Mouse (Mus musculus) layer of hippocampus, postnatal 25 days (tissue): ENCODE data around the gene Rmi1. TPM values are rescaled to one million over a fixed set of nuclear protein-coding genes. Genes with fewer than 3 reads are reported as not detected.
A peak's percentile ranks its signal among the peaks of the same experiment; 100 is the strongest.
"Not testable (repeated sequence)": the region's sequence is repeated elsewhere in the genome, so short reads cannot be mapped to it uniquely, and the experiment has no call there.

Experiments used
- DNase-seq, 2 experiments: peaks; one replicate each; pipeline ENCODE4 v3.0.0; 2022; ENCODE audit warnings: mixed read lengths in 2 of 2, low spot score in 1 of 2; ENCODE audit errors: extremely low spot score in 1 of 2
- total RNA-seq, 2 experiments: library from RNA; stranded (reverse); gene quantifications; 2 replicates each; pipeline ENCODE4 v1.2.3; 2021

Rmi1 gene
- total RNA-seq, 2 experiments from 2014 or later, result 17.1 to 17.9 TPM

DNA sequence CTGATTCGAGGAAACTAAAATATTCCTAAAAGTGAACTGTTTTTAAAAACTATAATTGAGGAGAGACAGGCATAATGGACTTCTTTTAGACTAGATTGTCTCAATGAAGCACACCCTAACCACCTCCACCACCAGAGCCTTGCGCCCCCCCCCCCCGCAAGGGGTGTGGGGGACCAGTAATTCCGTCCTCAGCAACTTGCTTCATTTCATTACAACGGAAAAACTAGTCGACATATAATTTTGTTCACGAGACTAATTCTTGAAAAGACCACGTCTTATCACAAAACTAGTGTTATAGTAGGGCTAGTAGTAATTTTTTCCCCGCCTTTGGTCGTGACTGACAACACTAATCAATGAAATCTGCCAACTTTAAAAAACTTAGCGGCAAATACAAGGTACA is 1.5 kb upstream of the Rmi1 start:
- no peak for DNase-seq

DNA sequence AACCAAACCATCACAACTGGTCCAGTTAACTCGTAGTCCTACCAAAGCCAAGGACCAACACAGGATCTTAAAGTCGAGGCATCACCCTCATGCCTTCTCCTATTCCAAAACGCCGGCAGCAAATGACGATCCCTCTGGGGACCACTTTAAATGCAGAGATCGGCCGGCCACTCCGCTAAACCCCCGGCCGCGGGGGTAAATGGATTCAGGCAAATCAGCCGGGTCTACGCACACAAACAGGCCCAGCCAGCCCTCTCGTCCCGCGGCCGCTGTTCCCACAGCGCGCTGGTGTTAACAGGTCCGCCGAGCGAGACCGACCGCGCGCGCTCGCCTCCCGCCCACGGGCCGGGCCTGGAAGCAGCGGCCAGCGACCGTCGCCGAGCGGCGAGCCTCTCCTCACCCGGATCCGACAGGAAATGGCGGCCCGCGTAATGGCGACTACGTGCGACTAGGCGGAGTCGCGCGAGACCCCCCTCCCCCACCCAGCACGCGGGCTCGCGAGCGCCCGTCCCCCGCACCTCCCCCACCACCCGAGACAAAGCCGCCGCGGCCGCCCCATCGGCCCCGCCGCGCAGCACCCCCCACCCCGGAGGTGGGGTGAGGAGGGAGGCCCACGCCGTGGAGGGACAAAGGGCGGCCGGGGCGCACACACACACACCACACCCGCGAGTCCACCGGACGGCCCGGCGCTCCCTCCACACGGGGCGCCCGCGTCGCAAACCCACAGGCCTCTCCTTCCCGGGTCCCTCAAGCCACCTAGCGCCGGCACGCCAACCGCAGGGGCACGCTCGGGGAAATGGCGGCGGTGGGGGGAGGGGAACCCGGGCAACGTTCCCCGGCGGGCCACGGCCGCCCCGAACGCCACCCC is 679 bp upstream of the Rmi1 start:
- DNase-seq, result peak; percentile 61 to 70

DNA sequence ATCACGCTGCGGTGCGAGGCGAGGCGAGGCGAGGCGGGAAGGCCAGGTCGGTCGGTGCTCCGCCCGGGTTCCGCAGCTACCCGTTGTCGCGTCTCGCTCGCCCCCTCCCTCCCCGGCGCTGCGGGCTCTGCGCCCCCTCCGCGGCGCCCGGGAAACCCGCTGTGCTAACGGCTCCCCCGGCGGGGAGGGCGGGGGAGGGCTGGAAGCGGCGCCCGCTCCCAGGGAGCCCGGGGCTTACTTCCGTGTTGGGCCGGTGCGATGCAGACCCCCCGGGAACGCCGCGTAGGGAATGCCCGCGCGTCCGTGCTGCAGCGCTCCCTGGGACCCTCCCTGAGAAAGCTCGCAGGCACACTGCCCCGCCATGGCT is 679 bp downstream of the Rmi1 start:
- DNase-seq, result no peak

DNA sequence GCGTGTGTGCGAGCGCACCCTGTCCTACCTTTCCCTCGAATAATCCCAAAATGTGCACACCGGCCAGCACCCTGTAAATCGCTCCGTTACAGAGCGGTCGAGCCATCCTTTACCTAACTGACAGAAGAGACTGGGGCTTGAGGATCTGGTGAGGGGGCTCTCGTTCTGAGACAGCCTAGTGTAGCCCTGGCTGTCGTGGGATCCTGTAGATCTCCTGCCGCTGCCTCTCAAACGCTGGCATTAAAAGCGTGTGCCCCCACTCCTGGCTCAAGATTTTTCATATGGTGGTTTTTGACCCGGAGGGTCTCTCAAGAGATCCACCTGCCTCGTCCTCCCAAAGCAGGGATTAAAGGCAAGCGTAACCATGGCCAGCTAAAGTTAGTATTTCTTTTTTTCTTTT is 1.2 kb downstream of the Rmi1 start, which contains the start of gene Hnrnpk:
Gene Hnrnpk (minus strand): TSS at position 101 of the 400 bp plus-strand sequence.
- DNase-seq, result not testable (repeated sequence)

DNA sequence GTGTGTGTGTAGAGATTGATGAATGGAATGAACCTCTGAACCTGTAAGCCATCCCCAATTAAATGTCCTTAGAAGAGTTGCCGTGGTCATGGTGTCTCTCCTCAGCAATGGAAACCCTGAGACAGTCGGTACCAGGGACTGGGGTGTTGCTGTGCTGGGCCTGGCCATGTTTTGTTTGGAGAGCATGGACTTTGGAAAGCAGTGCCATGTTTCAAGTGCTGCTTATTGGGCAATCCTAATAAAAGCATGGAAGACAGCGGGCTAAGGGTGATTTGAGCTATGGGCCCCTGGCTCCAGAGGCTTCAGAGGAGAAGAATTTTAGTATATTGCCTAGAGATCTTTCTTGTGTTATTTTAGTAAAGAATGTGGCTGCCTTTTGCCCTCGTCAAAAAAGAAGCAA is 9.0 kb downstream of the Rmi1 start:
- DNase-seq, result no peak

DNA sequence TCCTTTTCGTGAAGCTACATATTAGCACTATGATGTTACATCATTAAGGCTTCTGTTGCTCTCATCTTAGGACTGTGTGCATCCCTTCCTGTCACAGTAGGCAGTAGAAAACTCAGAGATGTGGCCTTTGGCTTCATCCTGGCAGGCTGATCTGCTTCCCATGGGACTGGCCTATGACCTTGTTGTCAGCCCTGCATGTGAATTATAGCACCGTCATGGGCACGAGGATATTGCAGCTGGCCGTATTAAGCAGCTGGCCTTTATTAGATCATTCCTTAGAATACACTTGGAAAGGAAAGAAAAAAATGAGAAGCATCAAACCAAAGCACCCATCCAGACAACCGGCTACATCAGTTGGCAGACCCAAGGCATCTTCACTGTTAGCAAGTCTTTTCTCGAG is 13.3 kb downstream of the Rmi1 start:
- DNase-seq, result no peak

DNA sequence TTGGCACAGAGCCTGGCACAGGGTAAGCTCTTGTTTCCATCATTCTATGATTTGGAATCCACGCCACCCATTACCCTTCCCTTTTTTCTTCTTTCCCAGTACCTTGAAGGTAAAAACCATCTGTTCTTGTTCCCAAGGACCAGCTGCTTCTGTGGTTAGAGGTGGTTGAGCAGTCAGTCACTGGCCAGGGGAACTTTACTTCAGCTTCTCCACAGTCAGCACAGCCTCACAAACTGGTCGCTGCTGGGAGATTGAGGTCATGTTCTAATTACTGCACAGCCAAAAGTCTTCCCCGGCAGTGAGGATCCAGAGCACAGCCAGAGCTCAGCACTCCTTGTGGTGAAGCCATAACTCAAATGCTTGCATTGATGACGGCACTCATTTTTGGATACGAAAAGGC is 13.8 kb downstream of the Rmi1 start:
- no peak for DNase-seq

DNA sequence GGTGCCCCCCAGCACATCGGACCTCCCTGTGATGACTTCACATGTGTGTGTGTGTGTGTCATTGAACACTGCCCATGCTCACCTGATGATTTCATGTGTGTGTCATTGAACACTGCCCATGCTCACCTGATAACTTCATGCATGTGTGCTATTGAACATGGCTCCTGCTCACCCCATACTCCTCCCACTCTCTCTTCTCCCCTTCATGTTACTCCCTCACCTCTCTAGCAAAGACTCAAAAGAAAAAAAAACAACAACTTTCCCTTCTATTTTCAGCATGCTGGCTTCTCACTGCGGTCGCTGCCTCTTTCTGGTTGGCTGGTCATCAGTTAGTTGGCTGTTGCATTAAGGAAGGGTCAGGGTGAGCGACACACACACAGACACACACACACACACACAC is 16.6 kb downstream of the Rmi1 start:
- DNase-seq, result no peak

DNA sequence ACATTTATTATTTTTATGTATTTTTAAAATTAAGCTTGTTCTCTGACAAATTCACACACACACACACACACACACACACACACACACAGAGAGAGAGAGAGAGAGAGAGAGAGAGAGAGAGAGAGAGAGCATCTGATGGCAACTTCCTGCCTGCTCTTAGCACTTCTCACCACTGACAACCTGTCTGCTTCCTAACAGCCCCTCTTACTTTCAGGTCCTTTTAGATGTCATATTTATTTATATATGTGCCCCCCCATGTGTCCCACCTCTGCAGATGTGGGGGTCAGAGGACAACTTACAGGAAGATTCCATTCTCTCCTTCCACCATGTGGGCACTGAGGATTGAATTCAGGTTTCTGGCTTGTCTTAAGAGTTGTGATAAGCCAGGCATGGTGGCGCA is 17.2 kb downstream of the Rmi1 start:
- no peak for DNase-seq

DNA sequence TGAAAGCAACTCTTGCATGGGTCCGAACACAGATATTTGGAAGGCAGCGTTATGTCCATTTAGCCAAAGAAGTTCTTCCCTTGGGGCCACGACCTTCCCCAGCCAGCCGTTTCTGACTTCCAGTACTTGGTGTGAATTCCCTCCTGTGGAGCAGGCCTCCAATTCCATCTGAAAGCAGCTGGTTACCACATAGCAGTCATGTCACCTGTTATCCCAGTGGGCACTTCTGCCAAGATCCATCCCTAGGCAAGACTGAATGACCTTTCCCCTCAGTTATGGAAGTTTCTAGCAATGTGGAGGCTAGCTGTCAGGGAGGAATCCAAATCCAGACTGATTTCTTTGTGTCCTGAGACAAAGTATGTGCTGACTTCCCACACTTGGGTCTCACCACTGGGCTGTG is 19.0 kb downstream of the Rmi1 start:
- no peak for DNase-seq

DNA sequence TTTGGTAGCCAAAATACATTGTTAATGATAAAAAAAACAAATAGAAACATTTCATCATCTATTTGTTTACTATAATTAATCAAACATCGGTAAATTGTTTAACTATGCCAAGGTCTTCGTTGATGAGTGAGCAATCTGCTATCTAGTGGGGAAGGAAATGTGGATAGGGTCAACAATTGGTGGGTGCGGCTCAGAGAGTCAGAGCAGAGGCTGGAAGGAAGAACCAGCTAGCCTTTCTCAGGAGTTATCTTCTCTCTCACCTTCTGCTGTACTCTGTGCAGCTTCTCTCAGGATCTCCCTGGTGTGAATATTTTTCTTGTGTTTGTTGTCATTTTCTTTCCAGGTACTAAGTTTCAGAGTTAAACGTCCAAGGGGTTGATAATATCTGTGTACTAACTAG is 20.2 kb downstream of the Rmi1 start:
- no peak for DNase-seq

DNA sequence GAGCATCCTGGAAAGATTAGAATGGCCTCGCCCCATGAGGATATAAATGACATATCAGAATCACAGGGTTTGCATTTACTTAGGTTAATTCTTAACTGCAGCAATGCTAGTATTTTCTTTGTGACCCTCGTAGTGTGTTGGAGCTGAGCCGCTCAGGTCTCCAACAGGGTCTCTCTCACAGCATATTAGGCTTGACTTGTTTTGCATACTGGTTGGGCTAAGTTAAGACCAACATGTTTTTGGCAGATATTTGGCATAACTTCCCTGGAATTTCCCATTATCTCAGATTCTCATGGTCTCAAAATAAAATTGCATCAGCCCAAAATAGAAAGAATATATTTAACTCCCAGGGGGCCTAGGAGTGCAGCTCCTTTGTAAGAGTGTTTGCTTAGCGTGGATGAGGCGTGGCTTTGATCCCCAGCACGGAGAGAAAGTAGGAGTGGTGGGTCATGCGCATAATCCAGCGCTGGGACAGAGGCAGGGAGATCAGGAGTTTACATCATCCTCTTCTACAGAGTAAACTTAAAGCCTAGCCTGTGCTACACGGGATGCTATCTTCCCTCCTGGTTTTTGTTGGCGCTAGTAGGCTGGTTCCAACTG is 21.1 kb downstream of the Rmi1 start:
- no peak for DNase-seq

DNA sequence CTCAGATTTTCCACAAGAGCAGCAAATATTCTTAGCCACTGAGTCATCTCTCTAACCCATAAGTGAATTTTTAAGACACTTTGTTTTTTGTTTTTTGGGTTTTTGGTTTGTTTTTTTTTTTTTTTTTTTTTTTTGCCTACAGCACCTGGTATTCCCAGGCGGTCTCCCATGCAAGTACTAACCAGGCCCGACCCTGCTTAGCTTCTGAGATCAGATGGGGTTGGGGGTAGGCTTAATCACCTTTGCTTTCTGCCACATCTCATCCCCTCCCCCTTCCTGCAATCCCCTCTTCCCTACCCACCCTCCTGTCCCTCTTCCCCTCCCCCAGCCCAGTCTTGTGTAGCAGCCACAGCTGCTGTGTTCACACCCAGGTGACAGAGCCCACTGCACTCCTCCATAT is 37.7 kb downstream of the Rmi1 start:
- DNase-seq, result no peak

DNA sequence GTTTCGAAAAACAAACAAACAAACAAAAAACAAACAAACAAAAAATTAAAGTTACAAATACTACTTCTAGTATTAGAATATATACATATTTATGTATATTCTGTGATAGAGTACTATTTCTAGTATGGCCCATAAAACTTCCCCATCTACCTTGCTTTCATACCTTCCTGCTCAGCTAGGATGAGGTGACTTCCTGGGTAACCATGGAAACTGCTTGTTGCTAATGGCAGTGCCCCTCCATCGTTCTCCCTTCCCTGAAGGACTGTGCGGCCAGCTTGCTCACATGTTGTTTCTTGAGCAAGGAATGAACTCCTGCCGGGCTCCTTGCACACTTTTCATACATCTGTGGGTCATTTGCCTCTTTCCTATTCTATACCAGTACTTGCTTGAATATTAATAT is 41.3 kb downstream of the Rmi1 start:
- DNase-seq, result no peak

DNA sequence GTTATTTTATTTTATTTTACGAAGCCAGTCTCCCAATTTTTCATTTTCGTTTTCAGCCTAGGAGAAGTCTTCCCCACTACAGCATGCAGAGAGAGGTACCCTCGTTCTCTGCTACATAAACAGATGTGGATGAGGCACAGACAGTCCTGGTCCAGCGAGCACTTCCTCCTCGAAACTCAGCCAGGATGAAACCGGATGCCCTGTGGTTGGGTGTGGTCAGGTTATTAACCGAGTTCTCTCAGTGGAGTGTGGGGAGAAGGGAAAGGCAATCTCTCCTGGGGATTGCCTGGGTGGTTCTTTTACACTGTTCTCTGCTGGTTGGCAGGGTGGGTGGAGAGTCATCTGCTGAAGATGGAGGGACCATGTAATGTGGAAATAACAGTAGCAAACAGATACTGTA is 41.7 kb downstream of the Rmi1 start:
- DNase-seq, result no peak

DNA sequence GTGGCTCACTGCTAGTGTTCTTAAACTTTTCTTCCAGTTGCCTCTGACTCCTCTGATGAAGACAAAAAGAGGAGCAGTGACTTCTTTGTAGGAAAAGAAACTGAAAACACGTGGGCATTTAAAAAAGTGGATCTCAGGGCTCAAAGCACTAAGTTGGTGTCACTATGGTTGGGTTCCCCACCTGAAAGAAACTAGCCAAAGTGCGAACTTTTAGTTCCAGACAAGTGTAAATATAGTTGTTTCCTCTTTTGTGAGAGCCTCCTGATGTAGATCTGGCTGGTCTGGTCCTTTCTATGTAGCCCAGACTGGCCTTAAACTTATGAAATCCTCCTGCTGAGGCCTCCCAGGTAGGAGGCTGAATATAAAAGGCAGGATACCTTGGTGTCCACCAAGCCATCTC is 44.5 kb downstream of the Rmi1 start:
- no peak for DNase-seq

DNA sequence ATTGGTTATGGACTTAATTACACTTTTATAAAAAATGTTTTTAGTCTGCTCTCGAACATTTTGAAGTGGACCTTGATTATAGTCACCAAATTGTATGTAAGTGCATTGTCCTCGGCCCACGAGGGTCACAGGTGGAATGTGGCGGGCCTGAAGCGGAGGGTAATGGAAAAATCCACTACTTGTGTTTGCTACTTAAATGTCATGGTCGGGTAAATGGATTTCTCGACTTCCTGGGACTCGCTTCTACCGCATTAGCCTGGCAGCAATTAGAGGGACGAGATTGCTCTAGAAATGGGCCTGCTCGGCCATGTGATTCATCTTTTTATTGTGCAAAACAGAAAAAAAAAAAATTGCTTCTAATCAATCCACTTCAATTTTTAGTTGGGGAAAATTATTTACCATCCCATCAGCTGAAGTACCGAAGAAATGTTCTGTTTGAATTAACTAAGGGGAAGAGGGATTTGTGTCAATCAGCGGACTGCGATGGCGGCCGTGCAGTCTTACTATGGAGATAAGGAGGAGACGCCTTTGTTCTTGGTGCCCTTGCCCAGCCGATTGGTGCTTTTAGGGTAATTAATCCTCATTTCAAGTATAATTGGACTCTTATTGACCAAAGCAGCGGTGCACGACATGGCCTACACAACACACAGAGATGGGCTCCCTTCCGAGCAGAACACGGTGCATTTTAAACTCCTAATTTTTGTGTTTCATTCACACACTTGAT is 48.6 kb downstream of the Rmi1 start:
- no peak for DNase-seq

DNA sequence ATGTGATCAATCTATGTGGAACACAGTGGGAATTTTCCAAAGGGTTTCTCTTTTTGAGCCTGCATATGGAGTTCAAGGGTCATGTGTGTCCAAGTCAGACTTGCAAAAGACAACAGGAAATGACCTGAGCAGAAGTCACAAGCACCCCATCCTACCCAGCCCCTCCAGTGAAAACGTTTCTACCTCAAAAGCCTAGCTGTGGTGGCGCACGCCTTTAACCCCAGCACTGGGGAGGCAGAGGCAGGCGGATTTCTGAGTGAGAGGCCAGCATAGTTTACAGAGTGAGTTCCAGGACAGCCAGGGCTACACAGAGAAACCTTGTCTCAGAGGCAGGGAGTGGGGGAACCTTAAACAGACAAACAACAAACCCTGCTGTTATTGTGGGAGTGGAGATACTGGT is 50.2 kb downstream of the Rmi1 start:
- no peak for DNase-seq

DNA sequence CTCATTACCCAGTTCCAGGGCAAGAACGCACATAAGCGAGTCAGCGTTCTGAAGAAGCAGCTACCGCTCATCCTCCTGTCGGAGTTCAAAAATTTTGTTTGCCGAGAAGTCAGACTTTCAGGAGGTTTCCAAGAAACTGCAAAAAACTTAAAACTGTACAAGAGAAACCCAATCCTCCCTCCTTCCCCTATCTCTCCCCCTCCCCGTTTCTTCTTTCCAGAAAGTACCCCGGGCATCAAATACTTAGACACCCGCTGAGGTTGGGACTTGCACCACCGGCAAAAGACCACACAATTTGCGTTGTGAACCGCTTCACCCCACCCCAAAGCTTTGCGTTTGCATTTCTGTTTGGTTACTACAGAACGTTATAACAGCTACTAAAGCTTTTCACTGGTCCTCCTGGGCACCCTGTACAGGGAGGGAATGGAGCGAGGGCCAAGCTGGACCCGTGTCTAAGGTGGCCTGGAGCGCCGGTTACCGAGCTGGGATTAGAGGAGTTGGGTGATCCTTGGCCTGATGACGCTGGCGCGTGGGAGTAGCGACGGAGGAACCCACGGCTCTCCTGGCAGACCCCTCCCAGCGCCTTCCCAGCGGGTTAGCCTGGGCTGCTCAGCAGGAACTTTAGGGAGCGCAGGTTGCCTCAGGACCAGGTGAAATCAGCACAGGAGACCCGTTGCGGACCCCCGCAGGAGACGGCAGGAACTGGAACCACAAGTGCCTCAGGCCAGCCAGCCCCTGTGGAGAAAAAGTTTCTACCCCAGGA is 50.8 kb downstream of the Rmi1 start:
- DNase-seq, result no peak

DNA sequence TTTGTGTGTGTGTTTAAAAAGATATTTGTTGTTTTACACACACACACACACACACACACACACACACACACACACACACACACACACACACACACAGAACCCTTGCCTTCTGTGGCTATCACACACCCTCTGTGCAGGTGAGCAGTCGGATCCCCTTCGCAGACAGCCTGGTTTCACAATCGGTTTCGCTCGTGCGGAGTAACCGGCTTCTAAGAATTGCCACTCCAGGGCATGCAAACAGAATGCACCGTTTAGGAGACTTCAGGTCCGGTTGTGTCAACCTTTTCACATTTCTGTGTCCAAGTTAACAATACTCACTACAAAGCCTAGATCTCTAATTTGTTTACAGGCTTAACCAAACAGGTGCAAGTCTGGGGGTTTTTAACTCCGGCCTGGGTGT is 51.5 kb downstream of the Rmi1 start:
- DNase-seq, result no peak

DNA sequence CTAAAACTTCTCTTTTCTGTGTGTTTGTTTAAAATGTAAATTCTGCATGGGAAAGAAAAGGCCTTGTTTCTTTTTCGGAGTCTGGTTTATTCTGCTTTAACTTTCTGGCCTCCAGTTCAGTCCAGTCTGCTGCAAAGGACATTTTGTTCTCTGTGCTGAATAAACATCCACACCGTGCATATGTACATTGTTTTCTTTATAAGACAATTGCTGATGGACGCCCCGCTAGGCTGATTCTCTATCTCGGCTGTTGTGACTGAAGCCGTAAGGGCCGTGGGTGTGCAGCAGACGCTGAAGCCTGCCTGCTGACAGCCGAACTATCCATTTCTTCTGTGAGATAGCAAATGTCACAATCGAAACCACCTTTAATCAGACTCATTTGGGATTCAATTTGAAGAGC is 54.5 kb downstream of the Rmi1 start:
- DNase-seq, result peak in 1 of 2 experiments; percentile 27
